ENCODE assay signal across 21 mouse cellular contexts in genomic region chr10:39335880-39336279, GRCm38 (mm10). TPM values are rescaled to one million over a fixed set of nuclear protein-coding genes. Genes with fewer than 3 reads are reported as not detected.
DNase-seq lines count a peak whose midpoint lies in the region; TF ChIP-seq lines count a peak whose summit lies in the region.
"Had no signal": no experiment of that assay in that cellular context is flagged by ENCODE, and none has a peak within 500 bp of the region (broad histone marks: within the 10 kb centered on the region; RNA-seq: fewer than 3 reads in every experiment).

No protein-coding gene starts in this region.

- no peak for TF ChIP-seq POLR2A in myocyte (IDR thresholded peaks at IDR 0.05; ENCODE audit: insufficient read length, low read depth)

- H3K4me2 ChIP-seq in myocyte (ENCODE audit: low read depth), result no peak overlapping the region
- H3K4me2 ChIP-seq: embryonic facial prominence, embryonic 12.5 days; forebrain, embryonic 12.5 days had no signal

- no peaks in the 10 kb centered on the region for H3K27me3 ChIP-seq in C2C12 (ENCODE audit: control insufficient read depth, insufficient read depth, insufficient read length)
- no peaks in the 10 kb centered on the region for H3K27me3 ChIP-seq in myocyte (ENCODE audit: control insufficient read depth, insufficient read depth, insufficient read length)
- H3K27me3 ChIP-seq: embryonic facial prominence, embryonic 12.5 days; forebrain, embryonic 12.5 days had no signal

- no peaks in the 10 kb centered on the region for H3K79me3 ChIP-seq in C2C12 (ENCODE audit: low read depth)

- H3K79me2 ChIP-seq in C2C12 (ENCODE audit: control insufficient read depth, insufficient read depth), result no peaks in the 10 kb centered on the region
- H3K79me2 ChIP-seq in myocyte (ENCODE audit: control insufficient read depth, insufficient read depth), result no peaks in the 10 kb centered on the region

- peak; percentile 52 for DNase-seq in NIH3T3 (ENCODE audit: low read depth)
- no peak for DNase-seq in right cerebral cortex, postnatal 25 days
- DNase-seq in adrenal gland, postnatal 4 days (ENCODE audit: low spot score in 2 of 2), result no peak
- no peak for DNase-seq in cerebellum, adult 18-20 months
- DNase-seq: adrenal gland, adult 2 months; adrenal gland, postnatal 10 days; adrenal gland, postnatal 36 days; B cell, adult 2 months; cerebellum, adult 11 months; cerebellum, adult 2 months; cerebellum, adult 9-10 months; cerebellum, postnatal 10 days; cerebellum, postnatal 25 days had no signal

- H3K36me3 ChIP-seq in C2C12 (ENCODE audit: control insufficient read depth, insufficient read depth), result no peaks in the 10 kb centered on the region
- H3K36me3 ChIP-seq in myocyte (ENCODE audit: control insufficient read depth, insufficient read depth), result no peaks in the 10 kb centered on the region
- H3K36me3 ChIP-seq: embryonic facial prominence, embryonic 10.5 days; embryonic facial prominence, embryonic 12.5 days; forebrain, embryonic 10.5 days; forebrain, embryonic 12.5 days had no signal

- H3K4me3 ChIP-seq in C2C12 (ENCODE audit: insufficient read depth, poor library complexity, severe bottlenecking), result no peak overlapping the region
- no peak overlapping the region for H3K4me3 ChIP-seq in myocyte
- H3K4me3 ChIP-seq: embryonic facial prominence, embryonic 10.5 days; embryonic facial prominence, embryonic 12.5 days; erythroblast, embryonic 14.5 days; forebrain, embryonic 10.5 days; forebrain, embryonic 12.5 days had no signal

- H3ac ChIP-seq in C2C12 (ENCODE audit: control insufficient read depth, insufficient read length, low read depth) (no peak overlapping the region), myocyte (ENCODE audit: control insufficient read depth, insufficient read length) (no peak overlapping the region)

- TF ChIP-seq CTCF in C2C12 (IDR thresholded peaks at IDR 0.05; ENCODE audit: control insufficient read depth, insufficient read depth, insufficient read length), result no peak

TF ChIP-seq in C2C12, 6 proteins besides CTCF, POLR2A, EP300 and RAD21:
- TF ChIP-seq MYOD1 (IDR thresholded peaks at IDR 0.05; ENCODE audit: control insufficient read depth, insufficient read length, low read depth), result no peak
- TF ChIP-seq FOSL1 (IDR thresholded peaks at IDR 0.05; ENCODE audit: insufficient read depth, low read length, poor library complexity, severe bottlenecking), result peak; percentile 58
TF ChIP-seq in C2C12: peak in this region for 1.

TF ChIP-seq in myocyte, 11 proteins besides CTCF, POLR2A, EP300 and RAD21:
- TF ChIP-seq USF1 (IDR thresholded peaks at IDR 0.05; ENCODE audit: low read depth), result no peak
- TF ChIP-seq MYOD1 (IDR thresholded peaks at IDR 0.05; ENCODE audit: control insufficient read depth in 1 of 3, insufficient read length in 2 of 3, low read depth in 2 of 3), result peak in 1 of 3 experiments; percentile 38
- no peak for TF ChIP-seq TCF3 (IDR thresholded peaks at IDR 0.05; ENCODE audit: insufficient read length, low read depth)
- peak in 2 of 3 experiments; percentile 20 to 65 for TF ChIP-seq MYOG (IDR thresholded peaks at IDR 0.05; ENCODE audit: control insufficient read depth in 1 of 3, insufficient read depth in 1 of 3, insufficient read length in 2 of 3, low read depth in 2 of 3)
- TF ChIP-seq CEBPB (IDR thresholded peaks at IDR 0.05; ENCODE audit: insufficient read depth, poor library complexity, severe bottlenecking), result no peak
TF ChIP-seq in myocyte: peak in this region for 2.

RNA-seq across cellular contexts. Expression of gene Fyn, which starts 32.8 kb away (rescaled TPM):
- polyA plus RNA-seq in C2C12 (2012; fragmentation: generic; extraction: Trizol) (16.1 TPM), myocyte (2012; fragmentation: generic; extraction: Trizol) (148 TPM)
- 10 to 100 TPM; 67.7 to 74.4 TPM for total RNA-seq in adrenal gland, postnatal 4 days (2021)
- total RNA-seq: MEL had no signal
